Mouse (Mus musculus): ENCODE results near the gene Ppp1r10. TPM values are rescaled to one million over a fixed set of nuclear protein-coding genes. Genes with fewer than 3 reads are reported as not detected.

Ppp1r10 gene
- 28.7 and 36.9 TPM in 2 replicates for polyA plus RNA-seq (2012; rRNA removed)

- peak; percentile 82 for DNase-seq (ENCODE audit: low read depth, low spot score)
- WGBS = under 1% methylated on average over 83 of the region's 83 CpGs
Observed at GRCm38 (mm10) chr17:35916297-35917142, at the start of gene Ppp1r10, which contains the start of gene Mrps18b. Gene Ppp1r10, plus strand, starts transcription at chr17:35916434. Gene Mrps18b, minus strand, starts transcription at chr17:35916389.

- 19% methylated on average over 26 of the region's 26 CpGs for WGBS
Observed at GRCm38 (mm10) chr17:35866911-35867890, 49.0 kb upstream of the Ppp1r10 start.

GRCm38 (mm10) chr17:35868165-35868820 lies 47.9 kb upstream of the Ppp1r10 start:
- DNase-seq (ENCODE audit: low read depth, low spot score) = no peak
- 37% methylated on average over 17 of the region's 17 CpGs for WGBS

More at GRCm38 (mm10) chr17:35866911-35867890, 49.0 kb upstream of the Ppp1r10 start:
- no peak for DNase-seq (ENCODE audit: low read depth, low spot score)

- no peak for DNase-seq (ENCODE audit: low read depth, low spot score)
- WGBS = 15% methylated on average over 7 of the region's 7 CpGs
Observed at GRCm38 (mm10) chr17:35868961-35869345, 47.3 kb upstream of the Ppp1r10 start.

- WGBS = 7% methylated on average over 7 of the region's 7 CpGs
- DNase-seq (ENCODE audit: low read depth, low spot score) = no peak
Observed at GRCm38 (mm10) chr17:35869346-35870067, 46.7 kb upstream of the Ppp1r10 start.

- 39% methylated on average over 9 of the region's 9 CpGs for WGBS
- no peak for DNase-seq (ENCODE audit: low read depth, low spot score)
Observed at GRCm38 (mm10) chr17:35870151-35870883, 45.9 kb upstream of the Ppp1r10 start.

GRCm38 (mm10) chr17:35870884-35871696 lies 45.1 kb upstream of the Ppp1r10 start:
- DNase-seq (ENCODE audit: low read depth, low spot score) = no peak
- WGBS = 64% methylated on average over 8 of the region's 8 CpGs

GRCm38 (mm10) chr17:35873774-35874519 lies 42.3 kb upstream of the Ppp1r10 start:
- WGBS = 27% methylated on average over 21 of the region's 21 CpGs
- no peak for DNase-seq (ENCODE audit: low read depth, low spot score)

GRCm38 (mm10) chr17:35874721-35875120 lies 41.5 kb upstream of the Ppp1r10 start:
- no peak for DNase-seq (ENCODE audit: low read depth, low spot score)
- WGBS = 69% methylated on average over 6 of the region's 6 CpGs

GRCm38 (mm10) chr17:35879245-35880057 lies 36.8 kb upstream of the Ppp1r10 start, which contains the start of gene Dhx16:
Gene Dhx16, plus strand, starts transcription at chr17:35879819.
- peak; percentile 94 for DNase-seq (ENCODE audit: low read depth, low spot score)
- WGBS = 5% methylated on average over 66 of the region's 66 CpGs

- WGBS = 93% methylated on average over 17 of the region's 17 CpGs
Observed at GRCm38 (mm10) chr17:35882924-35883323, 33.3 kb upstream of the Ppp1r10 start.

GRCm38 (mm10) chr17:35883777-35884176 lies 32.5 kb upstream of the Ppp1r10 start:
- WGBS = 97% methylated on average over 14 of the region's 14 CpGs
- DNase-seq (ENCODE audit: low read depth, low spot score) = no peak

More at GRCm38 (mm10) chr17:35882924-35883323, 33.3 kb upstream of the Ppp1r10 start:
- DNase-seq (ENCODE audit: low read depth, low spot score) = no peak

- 86% methylated on average over 14 of the region's 17 CpGs for WGBS
- DNase-seq (ENCODE audit: low read depth, low spot score) = no peak
Observed at GRCm38 (mm10) chr17:35887725-35888124, 28.5 kb upstream of the Ppp1r10 start.

- no peak for DNase-seq (ENCODE audit: low read depth, low spot score)
- under 1% methylated on average over 85 of the region's 86 CpGs for WGBS
Observed at GRCm38 (mm10) chr17:35896781-35897643, 19.2 kb upstream of the Ppp1r10 start, which contains the start of gene 2310061I04Rik. Gene 2310061I04Rik, minus strand, starts transcription at chr17:35897431.
